Mouse (Mus musculus) lung, embryonic 16.5 days (tissue): Measurements from ENCODE around the gene Arhgap33. TPM values are rescaled to one million over a fixed set of nuclear protein-coding genes. Genes with fewer than 3 reads are reported as not detected.
A peak's percentile ranks its signal among the peaks of the same experiment; 100 is the strongest.
"Not testable (repeated sequence)": the region's sequence is repeated elsewhere in the genome, so short reads cannot be mapped to it uniquely, and the experiment has no call there.

ENCODE experiments used
- ATAC-seq: fragments of 200-750 bp; cut with Nextera tagmentation; 2 replicates; pipeline ENCODE4 v1.8.0; 2017; ENCODE audit warnings: low read depth, mild to moderate bottlenecking, moderate library complexity
- H3K27ac ChIP-seq: fragments of 300-500 bp; sonication (generic); 2 replicates; pipeline ENCODE4 v1.5.1; 2014; ENCODE audit warnings: mild to moderate bottlenecking, control low read depth, low read length
- H3K27me3 ChIP-seq: fragments of 300-500 bp; sonication (generic); 2 replicates; pipeline ENCODE4 v1.6.1; 2014; ENCODE audit warnings: low read depth, low read length, mixed read lengths; ENCODE audit not compliant: control insufficient read depth, insufficient read depth
- H3K36me3 ChIP-seq: fragments of 300-500 bp; sonication (generic); 2 replicates; pipeline ENCODE4 v1.6.1; 2014; ENCODE audit warnings: low read length; ENCODE audit not compliant: control insufficient read depth, insufficient read depth
- H3K4me1 ChIP-seq: fragments of 300-500 bp; sonication (generic); replicated peaks from 2 replicates; pipeline ENCODE4 v1.6.1; 2014; ENCODE audit warnings: low read length, mixed read lengths; ENCODE audit not compliant: control insufficient read depth, insufficient read depth
- H3K4me2 ChIP-seq: fragments of 300-500 bp; sonication (generic); 2 replicates; pipeline ENCODE4 v1.6.1; 2014; ENCODE audit warnings: low read depth, low read length, control low read depth
- H3K4me3 ChIP-seq: fragments of 300-500 bp; sonication (generic); 2 replicates; pipeline ENCODE4 v1.5.1; 2014; ENCODE audit warnings: mild to moderate bottlenecking, low read length, control low read depth
- H3K9ac ChIP-seq: fragments of 300-500 bp; sonication (generic); 2 replicates; pipeline ENCODE4 v1.6.1; 2014; ENCODE audit warnings: low read length, control low read depth
- H3K9me3 ChIP-seq: fragments of 300-500 bp; sonication (generic); 2 replicates; pipeline ENCODE4 v1.6.1; 2016; ENCODE audit warnings: low read length; ENCODE audit not compliant: control insufficient read depth
- WGBS: fragments of 180-500 bp; shearing (Covaris S2); extraction: QIAGEN DNeasy Blood & Tissue Kit; methylation state at CpG from one replicate; pipeline ENCODE4 v1.1.7; 2014; 5-methylcytosine and 5-hydroxymethylcytosine counted together
- microRNA-seq: library from miRNA; unstranded; fragments of <30 nt; microRNA quantifications from one replicate; pipeline ENCODE4, GENCODE M21; 2016
- polyA plus RNA-seq: library from polyadenylated mRNA; unstranded; fragments of >200 nt; fragmentation: Nextera tagmentation; extraction: Ambion mirVana; gene quantifications from 2 replicates; pipeline ENCODE4 v1.2.1, GENCODE M21; 2015

Gene Arhgap33
- polyA plus RNA-seq, 1 experiment from 2014 or later = 7.8 TPM

DNA sequence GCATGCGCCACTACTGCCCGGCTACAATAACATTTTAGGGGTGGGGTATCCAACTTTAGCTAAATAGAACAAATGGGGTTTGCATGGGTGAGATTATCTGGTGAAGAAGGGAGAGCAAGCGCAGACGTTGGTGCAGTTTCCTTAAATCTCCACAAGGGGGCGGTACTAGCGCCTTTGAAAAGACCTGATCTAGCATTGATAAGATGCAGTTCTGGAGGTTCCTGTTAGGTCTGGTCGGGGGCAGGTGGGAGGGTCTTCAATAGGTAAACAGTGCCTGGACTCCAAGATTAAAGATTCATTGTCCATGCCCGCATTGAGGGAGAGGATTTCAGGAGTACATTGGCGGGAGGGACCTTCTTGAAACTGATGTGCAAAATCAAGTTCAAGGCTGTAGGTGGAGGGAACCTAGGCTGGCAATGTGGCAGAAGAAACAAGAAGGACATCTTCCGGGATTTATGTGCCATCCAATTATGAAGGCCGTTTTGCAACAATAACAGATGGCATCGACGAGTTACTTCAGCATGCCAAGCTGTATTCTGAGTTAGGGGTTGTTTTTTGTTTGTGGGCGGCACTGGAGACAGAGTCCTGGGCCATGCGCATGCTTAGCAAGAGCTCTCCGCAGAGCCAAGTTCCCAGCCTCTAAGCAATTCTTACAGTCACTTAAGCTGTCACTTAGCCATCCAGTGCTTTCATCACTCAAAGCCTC, 44.5 kb downstream of the Arhgap33 start:
- no peaks in the 10 kb centered on the region for H3K27me3 ChIP-seq
- whole genome bisulfite sequencing = 34% methylated on average over 16 of the region's 16 CpGs
- H3K4me2 ChIP-seq = no peak overlapping the region
- H3K9ac ChIP-seq = no peak overlapping the region
- H3K9me3 ChIP-seq = no peaks in the 10 kb centered on the region
- no peak overlapping the region for H3K27ac ChIP-seq
- no peaks in the 10 kb centered on the region for H3K36me3 ChIP-seq
- ATAC-seq = no peak
- no peak overlapping the region for H3K4me3 ChIP-seq
- H3K4me1 ChIP-seq = no peaks in the 10 kb centered on the region

DNA sequence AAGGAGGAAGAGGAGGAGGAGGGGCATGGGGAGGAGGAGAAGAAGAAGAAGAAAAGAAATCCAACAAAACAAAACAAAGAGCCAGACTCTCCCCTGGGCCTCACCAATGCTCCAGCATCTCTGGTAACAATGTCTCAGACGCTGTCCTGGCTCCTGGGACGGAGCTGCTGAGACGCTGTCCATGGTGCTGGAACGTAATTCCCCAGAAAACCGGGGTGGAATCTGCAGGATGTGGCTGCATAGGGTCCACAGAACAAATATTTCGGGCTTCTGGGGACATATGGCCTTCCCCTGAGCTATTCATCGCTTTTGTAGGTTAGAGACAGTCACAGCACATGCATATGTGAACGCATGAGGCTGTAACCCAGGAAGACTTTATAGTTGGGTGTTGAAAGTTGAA, 50.6 kb downstream of the Arhgap33 start:
- WGBS = 15% methylated on average over 8 of the region's 8 CpGs
- no peak overlapping the region for H3K4me2 ChIP-seq
- no peaks in the 10 kb centered on the region for H3K27me3 ChIP-seq
- no peak overlapping the region for H3K27ac ChIP-seq
- no peak overlapping the region for H3K4me3 ChIP-seq
- H3K9ac ChIP-seq = no peak overlapping the region
- no peaks in the 10 kb centered on the region for H3K4me1 ChIP-seq
- no peaks in the 10 kb centered on the region for H3K36me3 ChIP-seq
- no peaks in the 10 kb centered on the region for H3K9me3 ChIP-seq
- no peak for ATAC-seq

DNA sequence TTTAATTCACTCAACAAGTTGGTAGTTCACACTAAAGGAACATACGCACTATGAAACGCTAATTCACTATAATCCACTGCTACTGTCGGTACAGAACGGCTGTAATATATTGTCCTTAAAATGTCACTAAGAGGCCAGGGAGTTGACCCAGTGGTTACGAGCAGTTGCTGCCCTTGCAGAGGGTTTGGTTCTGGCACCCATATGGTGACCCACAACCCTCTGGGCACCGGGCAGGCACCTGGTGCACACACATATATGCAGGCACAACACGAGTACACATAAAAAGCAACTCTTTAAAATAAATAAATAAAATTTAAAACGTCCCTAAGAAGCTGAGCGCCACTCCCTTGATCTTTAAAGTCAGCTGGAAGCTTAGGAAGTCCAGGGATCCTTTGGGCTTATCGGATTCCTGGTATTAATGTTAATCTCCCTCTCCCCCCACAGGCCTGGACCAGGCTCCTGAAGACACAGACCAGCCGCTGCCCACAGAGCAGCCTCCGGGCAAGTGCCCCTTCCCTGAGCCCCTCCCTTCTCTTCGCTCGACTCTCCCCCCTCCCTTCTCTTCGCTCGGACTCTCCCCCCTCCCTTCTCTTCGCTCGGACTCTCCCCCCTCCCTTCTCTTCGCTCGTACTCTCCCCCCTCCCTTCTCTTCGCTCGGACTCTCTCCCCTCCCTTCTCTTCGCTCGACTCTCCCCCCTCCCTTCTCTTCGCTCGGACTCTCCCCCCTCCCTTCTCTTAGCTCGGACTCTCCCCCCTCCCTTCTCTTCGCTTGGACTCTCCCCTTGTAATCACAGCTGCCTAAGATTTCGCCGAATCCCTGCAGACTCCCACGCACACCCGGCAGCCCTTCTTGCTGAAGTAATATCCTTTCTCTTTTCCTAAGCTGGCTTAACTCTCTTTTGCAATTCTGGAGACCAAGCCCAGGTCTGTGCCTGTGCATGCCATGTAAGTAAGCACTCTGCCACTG, 57.2 kb downstream of the Arhgap33 start:
- no peak for ATAC-seq
- WGBS = 7% methylated on average over 31 of the region's 32 CpGs
- no peaks in the 10 kb centered on the region for H3K27me3 ChIP-seq
- peak overlapping the region; percentile 42 for H3K4me2 ChIP-seq
- H3K4me3 ChIP-seq = peak overlapping the region; percentile 23
- H3K4me1 ChIP-seq = no peaks in the 10 kb centered on the region
- no peaks in the 10 kb centered on the region for H3K36me3 ChIP-seq
- H3K9me3 ChIP-seq = no peaks in the 10 kb centered on the region
- no peak overlapping the region for H3K27ac ChIP-seq
- no peak overlapping the region for H3K9ac ChIP-seq

DNA sequence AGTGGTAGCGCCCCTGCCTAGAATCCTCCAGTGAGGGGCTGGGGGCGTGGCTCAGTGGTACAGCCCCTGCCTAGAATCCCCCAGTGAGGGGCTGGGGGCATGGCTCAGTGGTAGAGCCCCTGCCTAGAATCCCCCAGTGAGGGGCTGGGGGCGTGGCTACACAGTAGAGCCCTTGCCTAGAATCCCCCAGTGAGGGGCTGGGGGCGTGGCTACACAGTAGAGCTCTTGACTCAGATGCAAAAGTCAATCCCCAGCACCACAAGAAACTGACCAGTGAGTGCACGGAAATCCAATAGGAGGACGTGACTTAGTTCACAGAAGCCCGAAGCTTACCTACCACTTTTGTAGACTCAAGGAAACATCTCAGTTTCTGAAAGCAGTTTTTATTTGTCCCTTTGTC, 58.7 kb downstream of the Arhgap33 start:
- H3K36me3 ChIP-seq, ATAC-seq, H3K9ac ChIP-seq: not testable (repeated sequence)

DNA sequence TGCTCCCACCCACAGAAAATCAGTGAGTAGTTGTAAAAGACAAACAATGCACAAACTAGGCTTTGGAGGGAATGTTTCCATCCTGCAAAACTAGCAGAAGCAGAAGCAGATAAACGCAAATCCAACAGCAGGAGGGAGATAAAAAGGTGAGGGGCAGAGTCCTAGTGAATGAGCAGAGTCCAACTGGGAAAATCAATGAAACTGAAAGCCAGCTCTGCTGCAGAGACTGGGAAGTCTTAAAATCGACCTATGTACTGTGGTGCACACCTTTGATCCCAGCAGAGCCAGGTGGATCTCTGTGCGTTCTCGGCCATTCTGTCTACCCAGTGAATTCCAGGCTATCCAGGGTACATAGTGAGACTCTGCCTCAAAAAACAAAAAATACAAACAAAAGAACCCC, 59.9 kb downstream of the Arhgap33 start:
- no peak overlapping the region for H3K4me2 ChIP-seq
- H3K36me3 ChIP-seq = no peaks in the 10 kb centered on the region
- 58% methylated on average over 4 of the region's 4 CpGs for WGBS
- no peak overlapping the region for H3K27ac ChIP-seq
- no peaks in the 10 kb centered on the region for H3K27me3 ChIP-seq
- H3K4me1 ChIP-seq = no peaks in the 10 kb centered on the region
- no peak overlapping the region for H3K4me3 ChIP-seq
- no peaks in the 10 kb centered on the region for H3K9me3 ChIP-seq
- no peak for ATAC-seq
- no peak overlapping the region for H3K9ac ChIP-seq

More for the DNA sequence above, 58.7 kb downstream of the Arhgap33 start:
- H3K27me3 ChIP-seq, H3K4me3 ChIP-seq, H3K9me3 ChIP-seq, H3K27ac ChIP-seq, H3K4me2 ChIP-seq, H3K4me1 ChIP-seq: not testable (repeated sequence)
- 77% methylated on average over 7 of the region's 7 CpGs for WGBS

DNA sequence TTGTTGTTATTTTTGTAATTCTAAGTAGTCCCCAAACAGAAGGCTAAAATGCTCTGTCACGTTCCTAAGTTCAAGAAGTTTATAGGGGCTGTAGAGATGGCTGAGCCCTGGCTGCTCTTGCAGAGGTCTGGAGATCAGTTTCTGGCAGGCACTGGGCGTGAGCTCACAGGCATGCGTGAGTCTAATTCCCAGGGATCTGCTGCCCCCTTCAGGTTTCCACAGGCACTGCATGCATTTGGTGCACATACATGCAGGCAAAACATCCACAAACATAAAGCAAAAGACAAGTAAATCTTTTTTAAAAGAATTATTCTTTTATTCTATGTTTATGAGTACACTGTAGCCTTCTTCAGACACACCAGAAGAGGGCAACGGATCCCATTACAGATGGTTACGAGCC, 62.4 kb downstream of the Arhgap33 start:
- H3K9ac ChIP-seq = no peak overlapping the region
- ATAC-seq = no peak
- 42% methylated on average over 5 of the region's 5 CpGs for WGBS
- H3K27ac ChIP-seq = no peak overlapping the region
- peaks cover 7% of the 10 kb centered on the region for H3K27me3 ChIP-seq
- H3K36me3 ChIP-seq = no peaks in the 10 kb centered on the region
- H3K9me3 ChIP-seq = no peaks in the 10 kb centered on the region
- H3K4me1 ChIP-seq = no peaks in the 10 kb centered on the region
- no peak overlapping the region for H3K4me2 ChIP-seq
- no peak overlapping the region for H3K4me3 ChIP-seq

Small RNA genes lying within 50 kb of the gene (microRNA-seq; reads per million reads assigned to microRNA genes)
- gene Gm38670 = 1.8 reads per million

Other genes starting within 250 kb of the Arhgap33 start
- 15.9 and 20.7 TPM in 2 replicates for gene Clip3, start 243.3 kb downstream of the Arhgap33 start, polyA plus RNA-seq
- 82.1 and 84.4 TPM in 2 replicates for gene Alkbh6, start 226.3 kb downstream of the Arhgap33 start, polyA plus RNA-seq
- gene Syne4, start 220.3 kb downstream of the Arhgap33 start, polyA plus RNA-seq = 32.5 and 33.6 TPM in 2 replicates
- 0.38 TPM in 1 of 2 replicates, not detected in the other for gene E130208F15Rik, start 213.3 kb downstream of the Arhgap33 start, polyA plus RNA-seq
- gene Sdhaf1, start 211.2 kb downstream of the Arhgap33 start, polyA plus RNA-seq = 14.5 and 15.8 TPM in 2 replicates
- gene Lrfn3, start 172.3 kb downstream of the Arhgap33 start, polyA plus RNA-seq = 3.5 and 3.9 TPM in 2 replicates
- 53.5 and 63.9 TPM in 2 replicates for gene Tyrobp, start 121.3 kb downstream of the Arhgap33 start, polyA plus RNA-seq
- 2.0 and 2.6 TPM in 2 replicates for gene Hcst, start 115.2 kb downstream of the Arhgap33 start, polyA plus RNA-seq
- gene Nfkbid, start 113.3 kb downstream of the Arhgap33 start, polyA plus RNA-seq = 1.9 and 2.0 TPM in 2 replicates
- gene Aplp1, start 89.5 kb downstream of the Arhgap33 start, polyA plus RNA-seq = 20.4 and 22.3 TPM in 2 replicates
- not detected in 2 replicates for gene Kirrel2, start 77.4 kb downstream of the Arhgap33 start, polyA plus RNA-seq
- gene Nphs1, start 76.7 kb downstream of the Arhgap33 start, polyA plus RNA-seq = not detected in 2 replicates
- 0.41 and 2.4 TPM in 2 replicates for gene Prodh2, start 41.4 kb downstream of the Arhgap33 start, polyA plus RNA-seq
- 32.0 and 34.0 TPM in 2 replicates for gene Hspb6, start 17.1 kb upstream of the Arhgap33 start, polyA plus RNA-seq
- 12.9 and 14.9 TPM in 2 replicates for gene Proser3, start 17.2 kb upstream of the Arhgap33 start, polyA plus RNA-seq
- 38.1 and 46.1 TPM in 2 replicates for gene Lin37, start 24.8 kb upstream of the Arhgap33 start, polyA plus RNA-seq
- 95.5 and 96.3 TPM in 2 replicates for gene U2af1l4, start 28.2 kb upstream of the Arhgap33 start, polyA plus RNA-seq
- gene Gm49396, start 28.3 kb upstream of the Arhgap33 start, polyA plus RNA-seq = 14.3 and 18.2 TPM in 2 replicates
- 144 and 146 TPM in 2 replicates for gene Psenen, start 28.6 kb upstream of the Arhgap33 start, polyA plus RNA-seq
- 4.2 and 6.4 TPM in 2 replicates for gene Igflr1, start 30.4 kb upstream of the Arhgap33 start, polyA plus RNA-seq
- gene Kmt2b, start 53.7 kb upstream of the Arhgap33 start, polyA plus RNA-seq = 8.7 and 10.0 TPM in 2 replicates
- gene Zbtb32, start 63.8 kb upstream of the Arhgap33 start, polyA plus RNA-seq = 4.5 and 4.6 TPM in 2 replicates
- gene Upk1a, start 77.8 kb upstream of the Arhgap33 start, polyA plus RNA-seq = 1.8 and 1.9 TPM in 2 replicates
- 902 and 945 TPM in 2 replicates for gene Cox6b1, start 91.1 kb upstream of the Arhgap33 start, polyA plus RNA-seq
- gene Etv2, start 100.8 kb upstream of the Arhgap33 start, polyA plus RNA-seq = not detected in 2 replicates
- 106 and 110 TPM in 2 replicates for gene Rbm42, start 115.3 kb upstream of the Arhgap33 start, polyA plus RNA-seq
- 49.6 and 58.2 TPM in 2 replicates for gene Haus5, start 129.9 kb upstream of the Arhgap33 start, polyA plus RNA-seq
- gene Pmis2, start 136.5 kb upstream of the Arhgap33 start, polyA plus RNA-seq = not detected in 2 replicates
- gene 2200002J24Rik, start 163.9 kb upstream of the Arhgap33 start, polyA plus RNA-seq = 0.75 and 1.4 TPM in 2 replicates
- gene Atp4a, start 177.1 kb upstream of the Arhgap33 start, polyA plus RNA-seq = 0.10 and 0.26 TPM in 2 replicates
- gene Tmem147, start 194.5 kb upstream of the Arhgap33 start, polyA plus RNA-seq = 148 and 160 TPM in 2 replicates
- gene Gapdhs, start 208.6 kb upstream of the Arhgap33 start, polyA plus RNA-seq = 0.45 and 0.58 TPM in 2 replicates
- gene Sbsn, start 216.4 kb upstream of the Arhgap33 start, polyA plus RNA-seq = 1.5 and 2.6 TPM in 2 replicates
- 12.6 and 21.0 TPM in 2 replicates for gene Dmkn, start 228.7 kb upstream of the Arhgap33 start, polyA plus RNA-seq